Mouse (Mus musculus): ENCODE measurements at regions not wholly inside any gene's neighbourhood (a gene's known extent, or its start where the extent isn't known, plus 50 kb on each side); places are given as distances from the start of the nearest gene placed in this dataset.

DNA sequence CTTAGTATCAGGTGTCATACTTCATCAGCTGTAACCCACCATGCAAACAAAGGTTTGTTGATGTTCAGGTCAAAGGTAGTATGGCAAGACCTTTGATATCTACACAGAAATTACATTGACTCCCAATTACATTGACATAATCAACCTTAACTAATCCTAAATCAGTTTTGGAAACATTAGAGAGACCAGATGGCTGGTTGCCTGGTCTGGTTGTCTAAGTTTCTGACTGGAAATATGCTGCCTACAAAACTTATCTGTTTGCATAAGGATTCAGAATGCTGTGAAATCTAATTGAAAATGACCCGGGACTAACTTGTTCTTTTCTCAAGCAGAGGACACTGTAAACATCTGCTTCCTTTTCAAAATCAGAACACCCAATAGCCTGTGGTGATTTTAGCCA, 111.9 kb upstream of the Gm6657 start:
- no peak for TF ChIP-seq CTCF (IDR thresholded peaks at IDR 0.05)
- no peak for TF ChIP-seq POLR2A (IDR thresholded peaks at IDR 0.05; ENCODE audit: insufficient read depth, low read depth, low read length)

Data from heart, adult 2 months (tissue).